Comparison of ENCODE assay signal across 11 mouse cellular contexts in genomic region chr4:151960513-151960854, GRCm38 (mm10). TPM values are rescaled to one million over a fixed set of nuclear protein-coding genes. Genes with fewer than 3 reads are reported as not detected.
DNase-seq lines count a peak whose midpoint lies in the region; ATAC-seq and TF ChIP-seq lines count a peak whose summit lies in the region.
"Had no signal": no experiment of that assay in that cellular context is flagged by ENCODE, and none has a peak within 500 bp of the region (broad histone marks: within the 10 kb centered on the region; RNA-seq: fewer than 3 reads in every experiment).

No protein-coding gene starts in this region.

- no peak for TF ChIP-seq EP300 in lung, postnatal 0 days (IDR thresholded peaks at IDR 0.05)

- H3K27ac ChIP-seq in gastrocnemius, adult 2 months, result no peak overlapping the region
- H3K27ac ChIP-seq in lung, postnatal 0 days (ENCODE audit: low read length), result no peak overlapping the region

- H3K4me2 ChIP-seq in lung, postnatal 0 days (replicated peaks; ENCODE audit: low read depth, low read length), result no peak overlapping the region

- no peaks in the 10 kb centered on the region for H3K27me3 ChIP-seq in lung, postnatal 0 days (replicated peaks; ENCODE audit: insufficient read depth, low read length)

- H3K9ac ChIP-seq in lung, postnatal 0 days (replicated peaks; ENCODE audit: low read depth), result no peak overlapping the region

- TF ChIP-seq CTCF in gastrocnemius, adult 2 months (IDR thresholded peaks at IDR 0.05), result no peak
- TF ChIP-seq CTCF in lung, postnatal 0 days (IDR thresholded peaks at IDR 0.05), result no peak

- no peaks in the 10 kb centered on the region for H3K9me3 ChIP-seq in lung, postnatal 0 days (ENCODE audit: low read length)

- peaks cover 20% of the 10 kb centered on the region; the same call in 1 of the 2 replicates for H3K36me3 ChIP-seq in lung, postnatal 0 days (ENCODE audit: insufficient read depth, low read length)

- DNase-seq in gastrocnemius, adult 2 months, result peak; percentile 15
- no peak for DNase-seq in gastrocnemius, adult 18-20 months (ENCODE audit: low spot score)
- peak; percentile 74 for DNase-seq in spleen, adult 12 weeks (ENCODE audit: low spot score)
- DNase-seq in spleen, adult 18-20 months, result no peak
- DNase-seq in lung, postnatal 0 days (ENCODE audit: low spot score), result peak; percentile 63
- no peak for DNase-seq in adrenal gland, postnatal 10 days
- no peak for DNase-seq in embryo, embryonic 10 days (ENCODE audit: low spot score)
- no peak for DNase-seq in frontal cortex, adult 2 months (ENCODE audit: extremely low spot score in 1 of 2, low spot score in 1 of 2)
- DNase-seq: embryo, embryonic 11 days; kidney, postnatal 4 days; right cerebral cortex, adult 18-20 months had no signal

- WGBS in lung, postnatal 0 days, result 60% methylated on average over 3 of the region's 3 CpGs

- no peak overlapping the region for H3K4me3 ChIP-seq in gastrocnemius, adult 2 months
- no peak overlapping the region for H3K4me3 ChIP-seq in lung, postnatal 0 days (ENCODE audit: low read depth, low read length)

- intact Hi-C loops in gastrocnemius, adult 2 months (cut with DNase I), result no loop called here

- peak; percentile 83 for ATAC-seq in lung, postnatal 0 days

- H3K4me1 ChIP-seq in lung, postnatal 0 days (ENCODE audit: insufficient read depth, low read depth, low read length), result no peaks in the 10 kb centered on the region

RNA-seq across cellular contexts. Expression of gene Dnajc11, which starts 27.0 kb away (rescaled TPM):
- 10 to 100 TPM; 52.8 to 70.8 TPM for total RNA-seq in gastrocnemius, adult 2 months (2021)
- 10 to 100 TPM; 47.9 to 52.6 TPM for total RNA-seq in gastrocnemius, adult 18-20 months (2021)
- polyA plus RNA-seq in lung, postnatal 0 days (2015; fragmentation: Nextera tagmentation; extraction: Ambion mirVana), result 23.0 and 24.9 TPM in 2 replicates
- total RNA-seq in adrenal gland, postnatal 10 days (2021), result 100 to 1,000 TPM in 1 of 2 experiments, 10 to 100 TPM in 1; 99.3 to 120 TPM
- polyA plus RNA-seq in frontal cortex, adult 2 months (2012; rRNA removed), result 62.5 and 64.2 TPM in 2 replicates

RNA-seq across cellular contexts. Expression of gene Thap3, which starts 28.3 kb away (rescaled TPM):
- 10 to 100 TPM; 31.1 to 32.5 TPM for total RNA-seq in gastrocnemius, adult 2 months (2021)
- 10 to 100 TPM; 30.0 to 33.3 TPM for total RNA-seq in gastrocnemius, adult 18-20 months (2021)
- 31.0 and 33.3 TPM in 2 replicates for polyA plus RNA-seq in lung, postnatal 0 days (2015; fragmentation: Nextera tagmentation; extraction: Ambion mirVana)
- 10 to 100 TPM; 15.3 to 27.0 TPM for total RNA-seq in adrenal gland, postnatal 10 days (2021)
- 29.8 and 39.4 TPM in 2 replicates for polyA plus RNA-seq in frontal cortex, adult 2 months (2012; rRNA removed)

RNA-seq across cellular contexts. Expression of gene Phf13, which starts 35.6 kb away (rescaled TPM):
- 1 to 10 TPM; 4.5 to 4.6 TPM for total RNA-seq in gastrocnemius, adult 2 months (2021)
- total RNA-seq in gastrocnemius, adult 18-20 months (2021), result 1 to 10 TPM; 4.6 to 4.7 TPM
- polyA plus RNA-seq in lung, postnatal 0 days (2015; fragmentation: Nextera tagmentation; extraction: Ambion mirVana), result 18.0 TPM in 2 replicates
- total RNA-seq in adrenal gland, postnatal 10 days (2021), result 10 to 100 TPM; 16.4 to 17.8 TPM
- polyA plus RNA-seq in frontal cortex, adult 2 months (2012; rRNA removed), result 9.1 and 9.3 TPM in 2 replicates

RNA-seq across cellular contexts. Expression of gene Klhl21, which starts 48.1 kb away (rescaled TPM):
- total RNA-seq in gastrocnemius, adult 2 months (2021), result 100 to 1,000 TPM in 1 of 2 experiments, 10 to 100 TPM in 1; 92.5 to 125 TPM
- total RNA-seq in gastrocnemius, adult 18-20 months (2021), result 100 to 1,000 TPM in 1 of 2 experiments, 10 to 100 TPM in 1; 98.5 to 113 TPM
- 13.4 and 13.7 TPM in 2 replicates for polyA plus RNA-seq in lung, postnatal 0 days (2015; fragmentation: Nextera tagmentation; extraction: Ambion mirVana)
- 10 to 100 TPM; 17.8 to 21.4 TPM for total RNA-seq in adrenal gland, postnatal 10 days (2021)
- 11.2 and 12.1 TPM in 2 replicates for polyA plus RNA-seq in frontal cortex, adult 2 months (2012; rRNA removed)

Comparison
In these comparisons a context has a peak if more than half of its experiments do, and no peak if none do; other contexts are left out.
1. DNase-seq: peak in gastrocnemius, adult 2 months (single experiment), spleen, adult 12 weeks (single experiment) and lung, postnatal 0 days (single experiment); none in gastrocnemius, adult 18-20 months (single experiment), spleen, adult 18-20 months (0 of 2), adrenal gland, postnatal 10 days (single experiment), embryo, embryonic 10 days (single experiment) and frontal cortex, adult 2 months (0 of 2).